Mouse (Mus musculus): Measurements from ENCODE around the gene Tgm2. TPM values are rescaled to one million over a fixed set of nuclear protein-coding genes. Genes with fewer than 3 reads are reported as not detected.

The Tgm2 gene
- total RNA-seq (2021), result 100 to 1,000 TPM; 238 to 253 TPM

DNA sequence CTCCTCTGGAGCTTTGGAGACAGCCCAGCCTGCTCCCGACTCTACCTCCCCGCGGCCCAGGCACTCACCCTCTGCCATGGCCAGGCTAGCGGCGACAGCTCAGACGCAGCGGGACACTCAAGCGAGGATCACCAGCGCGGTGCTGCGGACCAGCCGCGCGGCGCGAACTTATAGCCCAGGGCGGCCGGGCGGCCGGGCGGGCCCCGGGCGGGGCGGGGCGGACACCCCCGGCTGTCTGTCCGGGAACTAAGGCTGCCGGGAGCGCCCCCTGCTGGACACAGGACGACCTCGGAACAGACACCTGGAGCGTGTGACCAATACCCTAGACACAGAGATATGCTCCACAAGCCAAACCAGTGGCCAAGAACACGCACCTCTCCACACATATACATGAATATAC is at the start of gene Tgm2:
Gene Tgm2, minus strand, starts transcription at position 214 of the 400 bp plus-strand sequence.
- peak; percentile 84 for DNase-seq (ENCODE audit: low spot score)
- intact Hi-C loops (cut with DNase I), result loop anchor here (1.0 to 5.0 kb wide), 4 partner anchors 39 to 97 kb away; no protein-coding TSS in a partner anchor

DNA sequence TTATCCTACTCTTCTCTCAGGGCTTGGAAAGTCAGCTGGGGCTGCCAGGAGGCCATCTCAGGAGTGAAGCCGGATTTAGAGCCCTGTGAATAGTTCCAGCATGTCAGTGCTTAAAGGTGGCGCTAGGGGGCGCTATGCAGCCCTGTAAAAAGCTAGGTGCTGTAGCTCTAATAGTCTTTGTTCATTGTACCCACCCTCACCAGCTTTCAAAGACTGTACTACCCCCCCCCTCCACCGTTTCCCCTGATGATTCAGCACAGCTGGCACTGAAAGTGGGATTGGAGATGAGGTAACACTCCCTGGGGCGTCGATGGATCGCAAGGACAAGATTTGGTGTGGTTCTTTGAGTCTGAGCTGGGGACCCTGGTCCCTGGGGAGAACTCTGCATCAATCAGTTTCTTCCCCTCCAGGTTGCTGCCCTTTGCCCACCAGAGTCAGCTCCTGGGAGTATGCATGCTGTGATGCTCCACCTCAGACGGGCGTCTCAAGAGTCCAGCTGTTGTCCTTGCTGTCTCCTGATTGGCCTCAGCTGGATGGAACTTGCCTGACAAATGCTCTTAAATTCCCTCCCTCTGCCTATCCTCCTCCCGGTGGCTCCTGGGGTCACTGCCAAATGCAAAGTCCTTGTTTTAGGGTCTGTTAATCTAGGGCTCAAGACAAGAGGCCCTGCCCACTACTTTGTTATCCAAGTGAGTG is 48.9 kb upstream of the Tgm2 start:
- no peak for DNase-seq (ENCODE audit: low spot score)

DNA sequence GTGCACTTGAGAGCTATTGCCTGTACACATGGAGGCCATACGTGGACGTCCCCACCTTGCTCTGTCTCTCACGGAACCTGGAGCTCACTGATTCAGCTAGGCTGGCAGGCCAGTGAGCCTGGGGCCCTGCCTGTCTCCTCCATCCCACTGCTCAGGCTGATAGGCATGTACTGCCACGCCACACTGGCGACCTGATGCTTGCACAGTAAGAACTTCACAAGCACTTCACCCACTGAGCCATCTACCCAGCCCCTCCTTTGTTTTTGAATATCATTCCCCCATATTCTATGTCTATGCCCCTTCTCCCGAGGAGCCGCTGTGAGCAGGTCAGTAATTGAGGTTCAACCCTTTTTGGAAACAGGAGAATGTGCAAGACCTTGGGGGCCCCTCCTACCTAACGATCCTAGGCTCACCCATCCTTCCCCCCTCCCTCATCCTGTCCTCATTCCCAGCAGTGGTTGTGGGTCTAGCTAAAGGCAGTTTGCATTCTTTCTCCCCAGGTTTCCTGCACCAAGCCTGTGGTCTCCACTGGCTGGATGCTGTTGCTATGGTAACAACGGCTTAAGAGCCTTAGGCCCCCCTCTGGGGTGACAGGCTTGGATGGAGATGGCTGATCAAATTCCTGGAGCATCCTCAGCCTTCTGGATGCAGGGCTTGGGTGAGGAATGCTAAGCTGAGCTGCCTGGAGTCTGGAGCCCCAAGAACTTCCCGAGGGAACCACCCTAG is 47.5 kb upstream of the Tgm2 start:
- intact Hi-C loops (cut with DNase I), result no loop called here

More for the DNA sequence above, 48.9 kb upstream of the Tgm2 start:
- intact Hi-C loops (cut with DNase I), result no loop called here

DNA sequence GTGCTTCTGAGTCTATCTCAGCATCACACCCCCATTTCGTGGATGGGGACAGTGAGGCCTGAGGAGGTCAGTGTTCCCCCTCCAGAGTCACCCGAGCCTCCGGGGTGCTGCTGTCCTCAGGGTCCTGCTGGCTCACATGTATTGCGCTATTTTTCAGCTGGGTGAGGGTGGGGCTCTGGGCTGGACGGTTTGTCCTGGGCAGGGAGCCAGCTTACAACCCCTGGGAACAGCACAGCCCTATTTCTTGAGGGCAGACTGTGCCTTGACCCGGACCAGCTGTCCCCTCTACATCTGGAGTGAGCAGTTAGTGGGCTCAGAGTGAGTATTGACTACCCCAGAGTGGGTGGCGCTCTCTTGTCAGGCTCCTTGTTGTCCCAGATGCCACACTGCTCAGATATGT is 44.9 kb upstream of the Tgm2 start:
- intact Hi-C loops (cut with DNase I), result no loop called here
- DNase-seq (ENCODE audit: low spot score), result peak; percentile 80

More for the DNA sequence above, 47.5 kb upstream of the Tgm2 start:
- no peak for DNase-seq (ENCODE audit: low spot score)

DNA sequence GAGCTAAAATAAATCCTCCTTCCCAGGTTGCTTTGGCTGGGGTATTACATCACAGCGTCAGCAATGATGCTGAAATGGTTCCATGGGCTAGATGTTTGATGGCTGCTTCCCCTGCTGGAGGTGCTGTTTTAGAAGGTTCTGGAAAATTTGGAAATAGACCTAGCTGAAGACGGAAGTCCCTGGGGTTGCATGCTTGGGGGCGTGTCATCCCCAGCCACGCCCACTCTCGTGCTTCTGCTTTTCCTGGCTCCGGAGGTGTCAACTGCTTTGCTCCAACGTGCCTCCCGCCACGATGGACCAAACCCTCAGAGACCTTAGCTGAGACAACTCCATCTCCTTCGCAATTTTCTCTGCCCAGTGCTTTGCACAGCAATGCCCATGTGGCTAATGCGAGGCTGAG is 43.2 kb upstream of the Tgm2 start:
- intact Hi-C loops (cut with DNase I), result no loop called here
- DNase-seq (ENCODE audit: low spot score), result no peak

DNA sequence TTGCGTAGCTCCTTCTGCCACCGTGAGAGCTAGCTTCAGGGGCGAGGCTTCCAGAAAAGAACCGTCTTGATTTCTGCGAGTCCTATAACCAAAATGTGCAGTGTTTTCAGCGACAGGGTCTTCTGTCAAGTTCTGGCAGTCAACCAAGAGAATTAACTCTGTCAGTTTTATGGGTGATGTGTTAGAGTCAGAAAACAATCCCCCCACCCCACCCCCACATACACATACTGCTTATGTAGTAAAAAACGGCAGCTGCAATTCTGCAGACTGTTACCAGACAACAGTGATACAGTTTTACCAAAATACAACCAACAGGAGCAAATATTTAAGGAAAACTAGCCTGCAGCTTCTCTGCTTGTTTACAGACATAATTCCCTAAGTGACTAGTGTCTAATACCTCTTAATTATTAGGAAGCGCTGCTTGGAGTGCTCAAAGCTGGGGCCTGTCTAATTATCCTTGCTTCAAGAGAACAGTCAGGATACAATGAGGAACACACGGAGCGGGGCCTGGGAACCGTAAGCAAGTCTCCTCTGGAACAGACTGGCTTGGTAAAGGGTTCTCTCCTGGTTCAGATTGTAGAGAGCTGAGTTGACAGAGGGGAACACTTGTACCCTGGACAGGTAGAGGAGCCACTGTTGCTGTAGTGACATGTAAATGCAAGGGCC is 40.1 kb upstream of the Tgm2 start:
- intact Hi-C loops (cut with DNase I), result no loop called here
- no peak for DNase-seq (ENCODE audit: low spot score)

DNA sequence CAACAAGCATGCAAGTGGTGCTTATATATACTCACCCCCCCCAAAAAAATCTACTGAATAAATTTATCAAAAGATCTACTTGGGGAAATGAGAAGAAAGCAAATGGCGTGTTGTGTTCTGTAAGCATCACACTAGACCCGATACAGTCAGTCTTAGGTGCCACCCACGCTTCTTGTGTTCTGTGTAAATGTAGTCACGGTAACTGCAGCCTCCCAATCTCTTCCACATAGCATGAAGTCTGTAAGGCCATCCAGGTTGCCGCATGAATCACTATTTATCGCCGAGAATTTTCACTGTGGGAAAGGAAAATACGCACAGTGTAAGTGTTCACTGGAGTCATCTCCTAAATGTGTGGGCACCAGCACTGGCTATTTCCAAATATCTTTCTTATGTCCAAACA is 37.0 kb upstream of the Tgm2 start:
- no peak for DNase-seq (ENCODE audit: low spot score)
- intact Hi-C loops (cut with DNase I), result no loop called here

DNA sequence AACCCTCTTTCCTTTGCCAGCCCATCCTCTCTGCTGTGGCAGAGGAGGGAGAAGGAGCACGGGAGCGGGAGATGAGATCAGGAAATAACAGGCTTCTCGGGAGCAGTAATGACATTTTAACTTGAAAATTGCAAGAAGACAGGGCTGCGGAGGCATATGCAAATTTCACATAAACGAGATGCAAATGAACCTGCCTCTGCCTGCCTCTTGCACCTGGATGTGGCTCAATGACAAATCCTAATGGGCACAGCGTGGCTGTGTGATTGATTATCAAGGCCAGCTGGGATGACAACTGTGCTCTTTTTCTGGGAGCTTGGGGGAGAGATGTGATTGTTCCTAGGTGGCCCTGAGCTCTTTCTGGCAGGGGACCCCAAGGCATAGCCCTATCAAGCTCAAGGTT is 35.7 kb upstream of the Tgm2 start:
- intact Hi-C loops (cut with DNase I), result no loop called here
- DNase-seq (ENCODE audit: low spot score), result no peak

DNA sequence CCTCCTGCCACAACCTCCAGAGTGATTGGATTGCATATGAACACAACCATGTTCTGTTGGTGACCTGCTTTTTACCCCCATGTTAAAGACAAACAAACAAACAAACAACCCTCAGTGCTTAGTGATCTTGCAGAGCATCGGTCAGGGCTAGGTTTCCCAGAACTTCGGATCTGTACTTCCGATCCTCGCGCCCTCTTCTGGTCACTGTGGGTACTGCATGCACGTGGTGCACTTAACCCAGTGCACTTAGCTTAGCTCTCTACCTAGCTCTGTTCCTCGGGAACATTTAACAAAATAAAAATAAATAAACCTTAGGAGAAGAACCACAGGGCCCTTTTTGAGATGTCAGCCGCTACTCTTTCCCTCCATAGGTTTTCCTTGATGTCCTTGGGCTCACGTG is 34.6 kb upstream of the Tgm2 start:
- DNase-seq (ENCODE audit: low spot score), result no peak

DNA sequence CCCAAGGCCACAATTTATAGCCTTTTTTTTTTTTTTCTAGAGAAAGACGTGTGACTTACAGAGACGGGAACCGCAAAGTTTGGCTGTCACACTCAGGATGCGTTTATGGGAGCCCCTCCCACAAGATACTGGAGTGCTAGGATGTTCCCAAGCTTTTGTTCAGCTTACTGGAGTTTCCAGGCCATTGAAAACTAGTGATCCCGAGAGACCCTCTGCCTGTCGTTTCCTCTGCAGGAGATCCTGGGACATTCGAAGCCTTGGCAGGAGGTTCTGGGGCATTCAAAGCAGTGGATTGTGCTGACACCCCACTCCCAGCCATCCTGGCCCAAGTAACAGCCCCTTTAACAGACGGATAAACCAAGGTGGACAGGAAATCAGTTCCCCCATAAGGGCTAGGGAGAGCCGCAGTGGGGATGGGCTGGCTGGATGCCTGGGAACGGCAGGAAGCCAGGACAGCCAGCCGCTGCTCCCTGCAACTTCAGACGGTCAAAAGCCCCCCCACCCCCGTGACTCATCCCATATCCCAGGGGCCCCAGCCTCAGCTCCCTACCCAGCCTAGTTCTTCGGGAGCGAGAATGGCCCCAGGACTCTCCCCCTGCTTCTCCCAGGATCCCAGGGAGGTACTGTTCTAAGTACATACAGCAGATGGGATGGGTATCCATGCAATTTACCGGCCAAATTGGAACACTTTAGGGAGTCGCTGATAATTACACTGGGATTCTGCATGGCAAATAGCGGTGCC is 33.3 kb upstream of the Tgm2 start:
- intact Hi-C loops (cut with DNase I), result no loop called here

More for the DNA sequence above, 34.6 kb upstream of the Tgm2 start:
- intact Hi-C loops (cut with DNase I), result no loop called here

DNA sequence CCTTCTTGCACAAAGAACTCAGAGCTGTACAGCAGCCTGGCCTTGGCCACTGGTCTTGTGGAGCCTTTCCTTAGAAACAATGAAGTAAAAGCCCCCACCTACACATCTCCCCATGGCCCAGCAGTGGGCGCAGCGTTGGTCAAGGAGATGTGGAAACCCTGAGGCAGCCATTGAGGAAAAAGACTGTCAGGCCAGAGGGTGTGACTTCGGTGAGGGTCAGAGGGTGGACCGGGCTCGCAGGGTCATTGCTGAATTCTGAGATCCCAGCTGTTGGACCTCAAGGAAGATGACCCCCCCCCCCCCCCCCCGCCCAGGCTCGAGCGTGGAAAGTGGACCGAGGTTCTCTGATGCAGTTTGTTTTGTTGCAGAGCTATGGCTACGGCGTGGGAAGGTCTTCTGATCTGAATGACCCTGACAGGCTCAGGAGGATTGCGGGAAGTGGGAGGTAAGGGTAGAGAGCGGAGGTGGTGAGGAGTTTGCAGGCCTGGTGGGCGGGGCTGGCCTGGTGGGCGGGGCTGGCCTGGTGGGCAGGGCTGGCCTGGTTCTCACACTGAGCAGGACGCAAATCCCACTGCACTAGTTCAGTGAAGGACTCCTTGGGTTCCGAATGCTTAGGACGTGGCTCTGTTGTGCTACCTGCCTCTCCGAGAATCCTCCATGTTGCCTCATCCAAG is 32.6 kb upstream of the Tgm2 start:
- intact Hi-C loops (cut with DNase I), result no loop called here
- DNase-seq (ENCODE audit: low spot score), result peak; percentile 65

More for the DNA sequence above, 33.3 kb upstream of the Tgm2 start:
- DNase-seq (ENCODE audit: low spot score), result peak; percentile 60

DNA sequence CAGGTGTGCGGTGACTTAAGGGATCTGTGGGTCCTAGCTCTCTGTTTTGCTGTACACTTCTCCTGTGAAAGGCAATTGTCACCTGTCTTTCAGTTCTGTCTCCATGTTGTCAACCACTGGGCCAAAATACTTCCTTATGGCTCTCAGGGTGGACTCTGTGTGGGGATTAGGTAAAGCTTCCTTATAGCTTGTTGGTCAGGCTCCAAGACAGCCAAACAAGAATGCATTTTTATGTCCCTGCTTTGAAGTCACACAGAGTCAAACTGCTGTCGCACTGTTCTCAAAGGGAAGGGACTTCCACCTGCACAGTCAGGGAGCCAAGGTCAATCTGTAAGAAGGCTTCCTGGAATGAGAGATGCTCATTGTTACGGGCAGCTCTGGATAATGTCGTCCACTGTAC is 31.9 kb upstream of the Tgm2 start:
- DNase-seq (ENCODE audit: low spot score), result no peak
- intact Hi-C loops (cut with DNase I), result no loop called here

DNA sequence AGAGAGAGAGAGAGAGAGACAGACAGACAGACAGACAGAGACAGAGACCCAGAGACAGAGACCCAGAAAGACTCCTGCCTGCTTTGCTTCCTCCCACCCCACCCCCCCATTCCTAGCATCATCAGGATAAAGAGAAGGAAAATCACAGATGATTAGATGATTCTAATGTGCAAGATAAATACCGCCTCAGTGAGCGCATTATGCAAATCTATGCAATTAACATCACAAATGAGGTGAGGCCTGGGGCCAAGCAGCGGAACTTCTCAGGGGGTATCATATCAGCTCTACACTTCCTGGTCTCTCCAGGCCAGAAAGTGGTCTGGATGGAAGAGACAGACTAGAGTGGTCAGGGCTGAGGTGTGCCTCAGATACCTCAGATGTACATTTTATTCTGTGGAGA is 31.3 kb upstream of the Tgm2 start:
- DNase-seq (ENCODE audit: low spot score), result no peak
- intact Hi-C loops (cut with DNase I), result no loop called here

DNA sequence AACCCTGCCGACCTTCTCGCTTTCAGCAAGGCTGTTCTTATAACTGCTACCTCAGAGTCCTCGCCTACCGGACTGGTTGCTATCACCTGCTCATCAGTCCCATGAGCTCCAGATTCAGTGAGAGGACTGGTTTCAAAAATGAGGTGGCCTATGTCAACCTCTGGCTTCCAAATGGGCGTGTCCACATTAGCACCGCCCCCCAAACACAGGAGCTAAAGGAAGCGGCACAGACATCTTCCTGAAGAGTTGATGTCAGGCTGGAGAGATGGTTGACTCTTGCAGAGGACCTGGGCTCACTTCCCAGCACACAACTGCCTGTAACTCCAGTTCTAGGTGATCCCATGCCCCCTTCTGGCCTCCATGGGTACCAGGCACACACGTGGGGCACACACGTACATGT is 30.5 kb upstream of the Tgm2 start:
- intact Hi-C loops (cut with DNase I), result no loop called here
- DNase-seq (ENCODE audit: low spot score), result no peak

DNA sequence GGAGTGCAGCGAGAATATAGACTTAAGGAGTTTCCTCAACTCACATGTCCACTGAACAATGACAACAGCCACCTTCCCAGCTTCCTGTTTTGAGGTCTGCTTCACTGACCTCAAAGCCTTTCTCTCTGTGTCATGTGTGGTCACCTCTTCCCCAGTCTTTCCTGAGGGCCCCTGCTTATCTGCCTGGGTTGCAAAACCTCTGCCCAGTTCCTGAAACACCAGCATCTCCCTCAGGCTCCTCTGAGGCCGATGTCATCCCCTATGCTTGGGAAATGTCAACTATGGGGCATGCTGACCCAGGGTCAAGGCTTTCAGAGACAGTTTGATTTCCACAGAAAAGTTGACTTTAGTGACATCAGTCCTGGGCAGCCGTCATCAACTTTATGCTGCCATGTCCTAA is 29.2 kb upstream of the Tgm2 start:
- DNase-seq (ENCODE audit: low spot score), result no peak
- intact Hi-C loops (cut with DNase I), result no loop called here

DNA sequence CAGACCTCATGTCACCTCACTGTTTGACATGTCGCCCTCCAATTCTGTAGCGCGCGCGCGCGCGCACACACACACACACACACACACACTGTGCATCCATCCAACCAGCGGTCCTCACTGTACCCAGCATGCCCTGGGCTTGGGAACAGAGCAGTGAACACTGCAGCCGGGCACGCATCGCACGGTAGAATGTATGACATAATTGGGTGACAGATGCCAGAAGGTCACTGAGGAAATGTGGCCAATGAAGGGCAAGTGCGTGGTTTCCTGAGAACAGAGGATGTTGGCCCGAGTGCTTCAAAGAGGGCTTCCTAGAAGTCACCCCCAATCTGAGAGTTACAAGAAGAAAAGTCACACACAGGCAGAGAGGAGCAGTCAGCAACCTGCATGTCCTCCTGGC is 28.7 kb upstream of the Tgm2 start:
- intact Hi-C loops (cut with DNase I), result no loop called here
- DNase-seq (ENCODE audit: low spot score), result no peak

DNA sequence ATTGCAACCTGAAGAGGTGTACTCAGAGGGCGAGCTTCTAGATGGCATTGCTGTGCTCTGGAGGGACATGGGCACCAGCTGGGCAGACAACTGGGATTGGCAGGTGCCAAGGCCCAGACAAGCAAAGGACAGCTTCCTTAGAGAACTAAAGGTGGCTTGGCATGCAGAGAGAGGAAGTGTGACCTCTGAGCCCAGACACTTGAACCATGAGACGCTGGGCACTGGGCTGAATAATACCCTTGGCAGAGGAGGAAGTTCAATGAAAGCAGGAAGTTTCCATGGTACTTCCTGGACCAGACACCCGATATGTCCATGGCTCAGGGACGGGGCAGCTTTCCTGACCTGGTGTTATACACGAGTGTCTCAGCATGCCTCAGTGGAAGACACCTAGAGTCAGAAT is 28.2 kb upstream of the Tgm2 start:
- no peak for DNase-seq (ENCODE audit: low spot score)
- intact Hi-C loops (cut with DNase I), result no loop called here

DNA sequence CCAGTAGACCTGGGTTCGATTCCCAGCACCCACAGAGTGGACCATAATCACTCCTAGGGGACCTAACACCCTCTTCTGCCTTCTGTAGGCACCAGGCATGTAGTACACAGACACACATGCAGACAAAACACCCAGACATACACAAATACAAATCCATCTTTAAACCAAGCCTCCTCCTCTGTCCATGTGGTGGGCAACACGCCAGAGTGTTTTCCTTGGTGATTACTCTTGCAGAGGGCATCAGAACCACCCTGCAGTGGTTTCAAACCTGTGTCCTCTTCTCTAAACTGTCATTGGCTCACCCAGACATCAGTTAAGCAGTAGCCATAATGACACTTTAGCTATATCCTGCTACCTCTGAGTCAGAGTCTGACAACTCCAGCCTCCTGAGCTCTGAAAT is 24.2 kb upstream of the Tgm2 start:
- DNase-seq (ENCODE audit: low spot score), result no peak
- intact Hi-C loops (cut with DNase I), result no loop called here

DNA sequence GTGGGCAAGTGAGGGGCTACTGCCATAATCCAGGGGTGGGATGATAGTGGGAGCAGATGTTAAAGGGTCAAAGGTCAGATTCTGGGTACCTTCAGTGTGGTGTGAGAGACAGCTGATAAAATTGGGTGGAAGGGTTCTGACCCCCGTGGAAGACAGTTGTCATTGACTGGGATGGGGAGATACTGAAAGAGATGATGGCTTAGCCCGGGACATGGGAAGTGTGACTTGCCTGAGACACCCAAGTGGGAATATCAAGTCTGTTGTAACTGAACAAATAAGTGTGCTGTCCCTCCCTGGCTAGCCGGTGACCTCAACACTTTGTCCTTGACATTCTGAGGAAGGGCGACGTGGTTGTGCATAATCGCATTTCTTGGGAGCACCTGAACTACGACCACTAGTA is 23.5 kb upstream of the Tgm2 start:
- intact Hi-C loops (cut with DNase I), result no loop called here
- no peak for DNase-seq (ENCODE audit: low spot score)

DNA sequence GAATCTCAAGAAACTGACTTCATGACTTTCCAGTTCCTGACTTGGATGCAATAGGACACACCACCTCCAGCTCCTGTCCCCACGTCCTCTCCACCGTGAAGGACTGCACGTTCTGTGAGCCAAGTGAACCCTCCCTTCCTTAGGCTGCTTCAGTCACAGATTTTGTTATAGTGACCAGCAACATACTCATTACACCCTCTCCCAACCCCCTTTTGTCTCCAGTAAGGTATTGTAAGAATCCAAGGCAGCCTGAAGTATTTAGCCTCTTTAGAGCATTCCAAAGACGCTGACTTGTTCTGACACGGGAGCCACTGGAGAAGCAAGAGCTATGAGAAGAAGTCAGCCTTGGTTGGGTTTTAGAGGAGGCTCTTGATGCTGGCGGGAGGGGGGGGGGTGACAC is 23.1 kb upstream of the Tgm2 start:
- intact Hi-C loops (cut with DNase I), result no loop called here
- DNase-seq (ENCODE audit: low spot score), result no peak

Measured in heart, postnatal 25 days (tissue).